Mouse (Mus musculus): ENCODE data around the gene Adck2. TPM values are rescaled to one million over a fixed set of nuclear protein-coding genes. Genes with fewer than 3 reads are reported as not detected.

Adck2 gene
- polyA plus RNA-seq, 1 experiment from 2014 or later = 28.1 TPM

GRCm38 (mm10) chr6:39592401-39593214 is 18.9 kb downstream of the Adck2 start, which contains the start of gene Ndufb2:
Gene Ndufb2, plus strand, starts transcription at chr6:39592574.
- WGBS = under 1% methylated on average over 56 of the region's 56 CpGs
- Histone ChIP-seq H3K4me2 (replicated peaks; ENCODE audit: low read depth, low read length) (peak within 1 kb of the TSS; percentile 62), H3K9me3 (ENCODE audit: control insufficient read depth, low read depth, low read length) (no peaks in the 10 kb centered on the region), H3K4me1 (ENCODE audit: control insufficient read depth, insufficient read depth, low read length) (no peaks in the 10 kb centered on the region), H3K27me3 (ENCODE audit: control insufficient read depth, insufficient read depth, low read length) (no peaks in the 10 kb centered on the region), H3K27ac (ENCODE audit: low read length) (peak within 1 kb of the TSS; percentile 92), H3K36me3 (ENCODE audit: control insufficient read depth, insufficient read depth, low read length) (peaks cover 8% of the 10 kb centered on the region; the same call in 1 of the 2 replicates), H3K4me3 (ENCODE audit: low read depth, low read length) (peak within 1 kb of the TSS; percentile 83), H3K9ac (replicated peaks; ENCODE audit: low read depth, low read length) (peak within 1 kb of the TSS; percentile 71)
- peak; percentile 98 for ATAC-seq (ENCODE audit: insufficient number of reproducible peaks, insufficient read depth, low FRiP score, low read depth)

DNA sequence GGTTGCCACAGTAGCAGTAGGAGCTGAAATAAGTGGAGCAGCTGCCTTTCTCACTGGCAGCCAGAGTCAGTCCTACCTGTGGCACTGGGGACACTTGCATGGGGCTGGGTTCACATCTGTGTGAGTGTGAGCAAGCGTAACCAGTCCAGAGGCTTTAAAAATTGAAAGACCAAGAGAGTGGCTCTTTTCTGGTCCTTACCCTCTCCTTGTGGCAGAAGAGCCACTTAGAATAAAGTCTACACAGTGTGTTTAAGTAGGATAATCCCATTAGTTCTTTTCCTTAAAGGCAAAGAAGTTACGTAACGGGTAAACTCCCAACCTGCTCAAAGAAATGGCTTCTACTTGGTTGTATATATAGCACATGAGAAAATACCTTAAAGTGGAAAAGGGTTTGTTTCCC is 27.2 kb downstream of the Adck2 start:
- Histone ChIP-seq H3K36me3 (ENCODE audit: control insufficient read depth, insufficient read depth, low read length) (peaks cover 17% of the 10 kb centered on the region; the same call in 1 of the 2 replicates), H3K4me2 (replicated peaks; ENCODE audit: low read depth, low read length) (no peak overlapping the region), H3K27me3 (ENCODE audit: control insufficient read depth, insufficient read depth, low read length) (no peaks in the 10 kb centered on the region), H3K4me1 (ENCODE audit: control insufficient read depth, insufficient read depth, low read length) (no peaks in the 10 kb centered on the region), H3K27ac (ENCODE audit: low read length) (no peak overlapping the region), H3K9me3 (ENCODE audit: control insufficient read depth, low read depth, low read length) (no peaks in the 10 kb centered on the region), H3K9ac (replicated peaks; ENCODE audit: low read depth, low read length) (no peak overlapping the region), H3K4me3 (ENCODE audit: low read depth, low read length) (no peak overlapping the region)
- 90% methylated on average over 3 of the region's 3 CpGs for WGBS
- ATAC-seq (ENCODE audit: insufficient number of reproducible peaks, insufficient read depth, low FRiP score, low read depth) = no peak

DNA sequence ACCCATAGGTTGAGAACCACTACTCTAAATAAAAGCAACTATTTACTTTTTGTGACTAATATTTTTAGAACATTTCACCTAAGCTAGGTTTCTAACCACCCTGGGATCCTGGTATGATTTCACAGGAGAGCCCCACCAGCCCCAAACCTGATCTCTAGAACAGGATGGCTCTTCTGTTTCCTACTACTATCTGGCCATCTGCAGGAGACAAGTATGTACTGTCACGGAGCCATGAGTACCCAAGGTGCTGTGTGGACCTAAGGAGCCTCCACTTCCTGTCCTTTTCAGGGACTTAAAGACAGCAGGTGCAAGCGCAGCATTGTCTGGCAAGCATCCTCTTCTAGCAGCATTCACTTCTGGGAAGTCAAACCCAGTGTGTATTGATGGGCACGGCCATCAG is 28.2 kb downstream of the Adck2 start:
- Histone ChIP-seq H3K9ac (replicated peaks; ENCODE audit: low read depth, low read length) (no peak overlapping the region), H3K4me3 (ENCODE audit: low read depth, low read length) (no peak overlapping the region), H3K4me1 (ENCODE audit: control insufficient read depth, insufficient read depth, low read length) (no peaks in the 10 kb centered on the region), H3K27me3 (ENCODE audit: control insufficient read depth, insufficient read depth, low read length) (no peaks in the 10 kb centered on the region), H3K27ac (ENCODE audit: low read length) (no peak overlapping the region), H3K9me3 (ENCODE audit: control insufficient read depth, low read depth, low read length) (no peaks in the 10 kb centered on the region), H3K36me3 (ENCODE audit: control insufficient read depth, insufficient read depth, low read length) (peaks cover 17% of the 10 kb centered on the region; the same call in 1 of the 2 replicates), H3K4me2 (replicated peaks; ENCODE audit: low read depth, low read length) (no peak overlapping the region)
- no peak for ATAC-seq (ENCODE audit: insufficient number of reproducible peaks, insufficient read depth, low FRiP score, low read depth)
- 82% methylated on average over 3 of the region's 3 CpGs for WGBS

DNA sequence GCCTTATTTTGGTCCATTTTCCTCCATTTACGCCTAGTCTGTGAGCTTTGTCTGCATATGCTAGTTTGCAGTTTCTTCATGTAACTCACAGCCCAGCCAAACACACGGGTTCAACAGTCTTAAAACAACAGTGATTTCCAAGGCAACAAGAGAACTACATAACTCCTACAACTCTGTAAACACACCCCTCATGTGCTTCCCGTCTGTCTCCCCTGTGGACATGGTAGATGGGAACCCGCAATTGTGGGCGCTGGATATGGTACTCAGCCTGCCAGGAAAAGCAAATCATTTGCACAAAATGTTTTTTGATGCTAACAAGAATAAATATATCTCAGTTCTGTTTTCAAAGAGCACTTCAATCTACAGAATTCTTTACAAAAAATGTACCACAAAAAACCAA is 30.9 kb downstream of the Adck2 start:
- Histone ChIP-seq H3K4me3 (ENCODE audit: low read depth, low read length) (no peak overlapping the region), H3K9ac (replicated peaks; ENCODE audit: low read depth, low read length) (no peak overlapping the region), H3K4me1 (ENCODE audit: control insufficient read depth, insufficient read depth, low read length) (no peaks in the 10 kb centered on the region), H3K27ac (ENCODE audit: low read length) (no peak overlapping the region), H3K36me3 (ENCODE audit: control insufficient read depth, insufficient read depth, low read length) (peaks cover 5% of the 10 kb centered on the region; the same call in 1 of the 2 replicates), H3K27me3 (ENCODE audit: control insufficient read depth, insufficient read depth, low read length) (no peaks in the 10 kb centered on the region), H3K9me3 (ENCODE audit: control insufficient read depth, low read depth, low read length) (no peaks in the 10 kb centered on the region), H3K4me2 (replicated peaks; ENCODE audit: low read depth, low read length) (no peak overlapping the region)
- no peak for ATAC-seq (ENCODE audit: insufficient number of reproducible peaks, insufficient read depth, low FRiP score, low read depth)
- WGBS = 76% methylated on average over 5 of the region's 5 CpGs

DNA sequence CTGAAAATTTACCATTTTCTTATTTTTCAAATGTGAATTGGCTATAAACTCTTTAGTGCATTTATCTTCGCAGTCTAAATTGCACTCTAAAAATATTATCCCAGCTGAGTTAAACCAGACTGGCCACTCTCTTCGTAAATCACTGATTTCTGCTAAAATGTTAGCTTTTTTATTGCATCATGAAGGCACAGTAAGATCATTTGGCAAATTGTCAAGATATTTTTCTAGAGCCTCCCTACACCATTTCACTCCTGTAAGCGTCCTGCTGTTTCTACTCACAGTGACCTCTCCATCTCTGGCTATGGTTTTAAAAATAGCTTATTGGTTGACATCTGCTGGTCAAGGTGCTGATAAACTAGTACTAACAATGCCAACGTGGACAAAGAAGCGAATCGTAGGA is 32.4 kb downstream of the Adck2 start:
- no peak overlapping the region for H3K4me2 ChIP-seq (replicated peaks; ENCODE audit: low read depth, low read length)
- no peaks in the 10 kb centered on the region for H3K4me1 ChIP-seq (ENCODE audit: control insufficient read depth, insufficient read depth, low read length)
- H3K27ac ChIP-seq (ENCODE audit: low read length) = peak overlapping the region; percentile 21; the same call in 1 of the 2 replicates
- no peak overlapping the region for H3K9ac ChIP-seq (replicated peaks; ENCODE audit: low read depth, low read length)
- H3K36me3 ChIP-seq (ENCODE audit: control insufficient read depth, insufficient read depth, low read length) = peaks cover under 1% of the 10 kb centered on the region; the same call in 1 of the 2 replicates
- H3K4me3 ChIP-seq (ENCODE audit: low read depth, low read length) = no peak overlapping the region
- no peak for ATAC-seq (ENCODE audit: insufficient number of reproducible peaks, insufficient read depth, low FRiP score, low read depth)
- H3K27me3 ChIP-seq (ENCODE audit: control insufficient read depth, insufficient read depth, low read length) = no peaks in the 10 kb centered on the region
- H3K9me3 ChIP-seq (ENCODE audit: control insufficient read depth, low read depth, low read length) = no peaks in the 10 kb centered on the region
- WGBS = 54% methylated on average over 6 of the region's 6 CpGs

DNA sequence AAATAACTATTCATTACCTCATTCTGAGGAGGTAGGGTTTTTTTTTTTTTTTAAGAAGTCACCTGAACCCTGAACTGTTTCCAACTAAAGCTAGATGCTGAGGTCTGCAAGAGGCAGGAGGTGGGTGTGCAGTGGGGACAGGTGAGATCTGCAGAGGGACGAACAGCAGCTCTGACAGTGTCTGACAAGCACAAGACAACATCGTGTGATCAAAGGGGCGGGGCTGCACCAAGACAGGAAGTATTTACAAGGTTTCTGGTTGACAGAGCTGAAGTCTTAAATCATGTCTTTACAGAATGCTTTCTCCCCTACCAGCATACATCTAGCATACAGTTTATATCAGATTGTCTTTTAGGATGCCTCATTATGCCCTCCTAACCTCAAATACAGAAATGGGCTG is 33.2 kb downstream of the Adck2 start:
- Histone ChIP-seq H3K4me3 (ENCODE audit: low read depth, low read length) (no peak overlapping the region), H3K27ac (ENCODE audit: low read length) (no peak overlapping the region), H3K9ac (replicated peaks; ENCODE audit: low read depth, low read length) (no peak overlapping the region), H3K4me1 (ENCODE audit: control insufficient read depth, insufficient read depth, low read length) (no peaks in the 10 kb centered on the region), H3K9me3 (ENCODE audit: control insufficient read depth, low read depth, low read length) (no peaks in the 10 kb centered on the region), H3K27me3 (ENCODE audit: control insufficient read depth, insufficient read depth, low read length) (no peaks in the 10 kb centered on the region), H3K4me2 (replicated peaks; ENCODE audit: low read depth, low read length) (no peak overlapping the region), H3K36me3 (ENCODE audit: control insufficient read depth, insufficient read depth, low read length) (peaks cover 4% of the 10 kb centered on the region; the same call in 1 of the 2 replicates)
- WGBS = 61% methylated on average over 3 of the region's 3 CpGs
- ATAC-seq (ENCODE audit: insufficient number of reproducible peaks, insufficient read depth, low FRiP score, low read depth) = no peak

DNA sequence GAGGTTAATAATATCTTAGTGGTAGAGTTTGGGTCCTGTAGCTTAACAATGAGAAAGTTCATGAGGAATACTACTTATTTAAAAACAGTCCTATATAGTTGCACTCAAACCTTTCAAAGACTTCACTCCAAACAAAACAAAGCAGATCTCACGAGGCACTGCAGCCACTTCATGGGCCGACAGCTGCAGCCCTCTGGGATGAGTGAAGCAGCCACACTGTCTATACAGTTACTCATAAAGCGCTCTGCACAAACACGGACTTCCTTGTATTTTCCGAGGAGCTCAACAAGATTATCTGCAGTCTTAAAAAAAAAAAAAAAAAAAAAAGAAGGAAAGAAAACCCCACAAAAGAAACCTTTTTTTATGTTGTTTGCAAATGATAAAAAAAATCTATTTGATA is 33.7 kb downstream of the Adck2 start:
- ATAC-seq (ENCODE audit: insufficient number of reproducible peaks, insufficient read depth, low FRiP score, low read depth) = no peak
- H3K9me3 ChIP-seq (ENCODE audit: control insufficient read depth, low read depth, low read length) = no peaks in the 10 kb centered on the region
- H3K9ac ChIP-seq (replicated peaks; ENCODE audit: low read depth, low read length) = no peak overlapping the region
- no peaks in the 10 kb centered on the region for H3K4me1 ChIP-seq (ENCODE audit: control insufficient read depth, insufficient read depth, low read length)
- whole genome bisulfite sequencing = 53% methylated on average over 5 of the region's 5 CpGs
- H3K4me3 ChIP-seq (ENCODE audit: low read depth, low read length) = no peak overlapping the region
- H3K27me3 ChIP-seq (ENCODE audit: control insufficient read depth, insufficient read depth, low read length) = no peaks in the 10 kb centered on the region
- H3K4me2 ChIP-seq (replicated peaks; ENCODE audit: low read depth, low read length) = no peak overlapping the region
- peaks cover 4% of the 10 kb centered on the region; the same call in 1 of the 2 replicates for H3K36me3 ChIP-seq (ENCODE audit: control insufficient read depth, insufficient read depth, low read length)
- no peak overlapping the region for H3K27ac ChIP-seq (ENCODE audit: low read length)

DNA sequence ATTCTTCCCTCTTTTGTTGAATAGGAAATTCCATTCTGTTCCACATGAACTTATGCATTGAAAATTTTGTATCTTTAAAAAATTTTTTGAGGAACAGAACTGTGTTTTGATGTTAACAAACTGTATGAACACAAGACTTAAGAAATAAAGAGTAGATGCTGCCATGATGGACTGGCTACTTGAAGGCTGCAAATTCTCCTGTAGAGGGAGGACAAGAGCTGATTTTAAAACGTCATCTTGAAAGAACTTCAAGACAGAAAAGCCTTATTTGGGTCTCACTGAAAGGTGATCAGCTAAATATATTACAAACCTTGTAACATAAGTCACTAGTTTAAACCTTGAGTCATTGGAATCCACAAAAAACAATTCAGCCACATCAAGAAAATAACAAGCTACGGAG is 36.5 kb downstream of the Adck2 start:
- Histone ChIP-seq H3K9me3 (ENCODE audit: control insufficient read depth, low read depth, low read length) (no peaks in the 10 kb centered on the region), H3K27ac (ENCODE audit: low read length) (no peak overlapping the region), H3K4me1 (ENCODE audit: control insufficient read depth, insufficient read depth, low read length) (no peaks in the 10 kb centered on the region), H3K4me2 (replicated peaks; ENCODE audit: low read depth, low read length) (no peak overlapping the region), H3K9ac (replicated peaks; ENCODE audit: low read depth, low read length) (no peak overlapping the region), H3K36me3 (ENCODE audit: control insufficient read depth, insufficient read depth, low read length) (peaks cover 10% of the 10 kb centered on the region), H3K27me3 (ENCODE audit: control insufficient read depth, insufficient read depth, low read length) (no peaks in the 10 kb centered on the region), H3K4me3 (ENCODE audit: low read depth, low read length) (no peak overlapping the region)
- no peak for ATAC-seq (ENCODE audit: insufficient number of reproducible peaks, insufficient read depth, low FRiP score, low read depth)
- WGBS = 68% methylated on average over 2 of the region's 2 CpGs

Data from stomach, embryonic 14.5 days (tissue).